Mouse (Mus musculus) liver, adult (tissue): ENCODE results near the gene Fubp1.

Experiments used
- GATA4 ChIP-seq: IDR thresholded peaks from 2 replicates; pipeline ENCODE4 v1.6.1; 2014; ENCODE audit warnings: mild to moderate bottlenecking, low read length; ENCODE audit not compliant: insufficient replicate concordance

Fubp1 gene

GRCm38 (mm10) chr3:152209967-152210634 is at the start of gene Fubp1, which contains the start of gene Dnajb4:
Gene Fubp1 (plus strand): TSS chr3:152210422.
Gene Dnajb4 (minus strand): TSS chr3:152210302.
- TF ChIP-seq GATA4: peak; percentile 15; the same call in 1 of the 2 replicates

- TF ChIP-seq GATA4: no peak
These were observed 49.6 kb upstream of the Fubp1 start for GRCm38 (mm10) chr3:152160607-152161006.

GRCm38 (mm10) chr3:152163320-152163719 is 46.9 kb upstream of the Fubp1 start:
- no peak for TF ChIP-seq GATA4

DNA sequence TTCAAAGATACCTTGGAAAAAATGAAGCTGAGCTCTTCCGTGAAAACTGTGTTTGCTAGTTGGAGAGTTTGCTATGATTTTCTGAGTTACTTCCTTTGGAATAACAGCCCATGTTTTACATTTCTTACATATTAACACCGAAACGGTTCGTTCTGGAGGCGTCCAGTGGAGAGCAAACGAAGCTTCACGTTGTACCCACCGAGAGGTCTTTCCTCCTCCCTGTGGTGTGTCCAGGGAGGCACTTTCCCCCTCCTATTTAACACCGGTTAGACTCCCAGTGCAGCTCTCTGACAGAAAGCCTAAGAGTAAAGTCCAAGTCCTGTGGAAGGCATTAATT is 45.2 kb upstream of the Fubp1 start:
- no peak for TF ChIP-seq GATA4

DNA sequence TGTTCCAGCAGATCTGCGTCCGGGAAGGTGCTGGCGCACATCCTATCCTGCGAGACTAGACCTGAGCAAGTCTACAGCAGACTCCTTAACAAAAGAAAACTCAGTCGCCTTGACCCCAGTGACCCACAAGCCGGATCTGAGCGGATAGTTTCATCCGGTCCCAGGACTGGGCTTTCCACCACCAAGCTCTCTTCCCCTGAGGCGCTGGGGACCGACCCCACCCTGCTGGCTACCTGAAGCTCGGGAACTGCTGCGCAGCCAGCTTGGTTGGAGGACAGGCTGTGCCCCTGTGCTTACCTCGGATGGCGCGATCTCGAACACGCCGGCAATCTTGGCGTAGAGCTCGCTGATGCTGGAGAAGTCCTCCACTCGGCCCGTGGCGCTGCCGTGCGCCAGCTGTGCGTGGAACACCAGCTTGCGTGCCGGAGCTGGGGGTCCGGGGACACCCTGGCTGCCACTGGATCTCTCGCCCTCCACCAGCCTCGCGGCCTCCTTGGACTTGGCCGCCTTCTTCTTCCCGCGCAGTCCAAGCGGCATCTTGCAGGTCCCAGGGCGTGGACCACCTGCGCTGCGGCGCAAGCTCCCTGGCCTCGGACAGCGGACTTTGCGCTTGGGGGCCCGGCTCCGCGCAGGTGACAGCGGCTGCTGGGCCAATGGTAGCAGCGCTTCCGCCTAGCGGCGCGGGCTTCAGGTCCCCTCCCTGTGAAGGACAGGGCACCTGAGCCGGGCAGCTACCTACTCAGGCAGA is 44.7 kb upstream of the Fubp1 start:
- TF ChIP-seq GATA4: no peak

DNA sequence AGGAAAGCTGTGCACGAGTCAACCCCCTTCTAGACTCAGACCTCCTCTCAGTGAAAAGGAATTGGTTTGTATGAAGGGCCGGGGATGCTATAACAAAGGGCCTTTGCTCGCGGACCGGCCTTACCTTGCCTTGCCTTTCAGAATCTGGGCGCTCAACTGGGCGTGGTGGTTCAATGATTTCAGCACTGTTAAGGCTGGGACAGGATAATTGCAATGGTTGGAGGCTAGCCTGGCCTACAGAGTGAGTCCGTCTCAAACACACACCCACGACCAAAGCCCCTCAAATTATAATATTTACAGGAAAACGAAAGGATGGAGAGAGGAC is 44.2 kb upstream of the Fubp1 start, which contains the start of gene Gipc2:
TSS of gene Gipc2 (minus strand) at position 132 of the 325 bp plus-strand sequence.
- TF ChIP-seq GATA4: no peak

DNA sequence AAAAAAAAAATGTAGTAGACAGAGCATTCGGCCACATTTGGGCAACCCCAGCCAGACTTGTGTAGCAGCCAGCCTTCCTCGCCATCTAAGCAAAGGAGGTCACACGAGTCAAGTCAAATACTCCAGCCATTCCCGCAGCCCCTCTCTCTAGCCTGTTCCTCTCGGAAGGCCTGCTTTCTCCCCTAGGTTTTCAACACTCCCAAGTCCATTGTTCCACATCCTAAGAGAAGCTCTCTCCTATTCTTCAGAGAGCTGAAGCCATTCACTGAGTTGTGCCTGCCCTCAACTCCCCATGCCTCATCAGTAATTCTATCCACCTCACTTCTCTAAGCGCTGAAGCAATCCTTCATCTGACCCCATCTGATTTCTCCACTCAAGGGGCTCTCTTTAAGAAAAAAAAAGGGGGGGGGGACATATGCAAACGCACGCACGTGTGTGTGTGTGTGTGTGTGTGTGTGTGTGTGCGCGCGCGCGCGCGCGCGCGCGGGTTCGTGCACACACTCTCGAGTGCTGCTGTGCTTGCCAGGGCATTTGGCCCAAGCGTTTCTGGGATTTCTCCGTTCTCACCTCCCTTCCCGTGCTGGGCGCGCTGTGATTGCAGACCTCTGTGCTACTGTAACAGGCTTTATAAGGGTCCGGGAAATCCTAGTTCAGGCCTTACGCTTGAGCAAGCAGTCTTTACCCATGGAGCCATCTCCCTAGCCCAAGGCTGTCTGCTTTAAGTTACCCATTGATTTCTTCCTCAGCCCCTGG is 43.3 kb upstream of the Fubp1 start:
- no peak for TF ChIP-seq GATA4

GRCm38 (mm10) chr3:152168007-152168406 is 42.2 kb upstream of the Fubp1 start:
- no peak for TF ChIP-seq GATA4

DNA sequence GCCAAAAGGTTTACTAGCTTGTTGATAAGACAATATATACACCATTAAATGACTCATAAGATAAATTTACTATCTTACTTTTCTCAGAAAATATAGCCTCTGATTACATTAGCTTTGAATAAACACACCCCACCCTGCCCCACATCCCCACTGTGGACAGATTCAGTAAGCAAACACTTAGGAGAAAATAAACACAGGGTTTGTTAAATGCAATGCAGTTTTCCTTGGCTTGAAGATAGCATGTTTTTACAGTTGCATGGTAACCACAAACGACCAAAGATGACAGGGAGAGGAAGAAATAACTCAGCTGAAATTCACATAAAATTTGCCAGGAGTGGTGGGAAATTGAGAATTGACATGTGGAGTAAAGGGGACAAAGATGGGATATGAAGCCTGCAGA is 39.8 kb upstream of the Fubp1 start:
- TF ChIP-seq GATA4: no peak

GRCm38 (mm10) chr3:152171236-152171635 is 39.0 kb upstream of the Fubp1 start:
- no peak; the same call in 1 of the 2 replicates for TF ChIP-seq GATA4

GRCm38 (mm10) chr3:152171862-152172261 is 38.4 kb upstream of the Fubp1 start:
- TF ChIP-seq GATA4: no peak

GRCm38 (mm10) chr3:152172322-152172935 is 37.8 kb upstream of the Fubp1 start:
- TF ChIP-seq GATA4: no peak

- no peak for TF ChIP-seq GATA4
These were observed 31.4 kb upstream of the Fubp1 start for GRCm38 (mm10) chr3:152178816-152179215.

- TF ChIP-seq GATA4: no peak
These were observed 30.9 kb upstream of the Fubp1 start for GRCm38 (mm10) chr3:152179285-152179684.

- no peak for TF ChIP-seq GATA4
These were observed 29.6 kb upstream of the Fubp1 start for GRCm38 (mm10) chr3:152180624-152181023.

DNA sequence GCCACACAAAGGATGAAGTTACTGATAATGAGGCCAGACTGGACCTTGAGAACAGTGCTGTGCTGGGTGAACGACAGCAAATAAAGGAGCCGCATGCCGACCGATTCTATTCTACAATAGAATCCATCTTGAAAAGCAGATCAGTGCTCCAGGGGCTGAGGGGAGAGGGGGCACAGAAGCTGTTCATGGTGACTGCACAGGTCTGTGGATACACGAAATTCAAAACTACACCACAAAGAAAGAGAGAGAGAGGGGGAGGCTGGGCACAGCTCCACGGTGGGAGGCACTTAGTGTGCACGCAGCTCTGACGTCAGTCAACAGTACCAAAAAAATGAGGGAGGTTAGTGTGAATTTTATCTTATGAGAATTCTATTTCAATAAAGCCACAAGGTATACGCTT is 26.7 kb upstream of the Fubp1 start:
- TF ChIP-seq GATA4: no peak

DNA sequence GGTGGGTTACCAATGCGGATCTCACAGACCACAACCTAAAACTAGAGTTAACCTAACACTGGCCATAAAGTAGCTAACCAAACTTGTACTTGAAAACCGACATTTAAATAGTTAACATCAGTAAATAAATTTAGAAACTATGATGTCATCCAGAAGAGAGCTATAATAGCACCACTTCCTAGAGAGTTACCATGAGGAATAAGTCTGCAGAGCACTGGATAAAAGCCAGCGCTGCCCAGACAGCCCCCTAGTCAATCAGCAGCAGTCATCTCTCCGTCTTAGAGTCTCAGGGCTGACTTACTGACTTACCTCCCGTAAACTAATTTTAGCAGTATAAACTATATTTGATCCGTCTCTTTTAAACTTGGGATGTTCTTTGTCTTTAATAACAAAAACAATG is 24.1 kb upstream of the Fubp1 start:
- TF ChIP-seq GATA4: no peak
